Mouse (Mus musculus) splenic B cell, adult 2 months (primary cell): ENCODE measurements around the gene Gsk3a.
A peak's percentile ranks its signal among the peaks of the same experiment; 100 is the strongest.

ENCODE experiments used
- DNase-seq: peaks from one replicate; pipeline ENCODE4 v3.0.0-alpha.2; 2011; ENCODE audit warnings: low read depth, low spot score
- H3K27me3 ChIP-seq: 2 replicates; pipeline ENCODE4 v1.6.1; 2012; ENCODE audit warnings: mild to moderate bottlenecking, low read length, moderate library complexity, mixed read lengths; ENCODE audit not compliant: control insufficient read depth, poor library complexity, insufficient read depth, severe bottlenecking
- H3K36me3 ChIP-seq: 2 replicates; pipeline ENCODE4 v1.6.1; 2012; ENCODE audit warnings: mild to moderate bottlenecking, low read length, moderate library complexity, mixed read lengths; ENCODE audit not compliant: control insufficient read depth, poor library complexity, insufficient read depth, severe bottlenecking

Gene Gsk3a

GRCm38 (mm10) chr7:25178787-25179605, 58.7 kb downstream of the Gsk3a start:
- Histone ChIP-seq H3K36me3 (no peaks in the 10 kb centered on the region), H3K27me3 (no peaks in the 10 kb centered on the region)
- DNase-seq: peak; percentile 7

GRCm38 (mm10) chr7:25178317-25178716, 59.3 kb downstream of the Gsk3a start:
- no peaks in the 10 kb centered on the region for H3K36me3 ChIP-seq
- H3K27me3 ChIP-seq: no peaks in the 10 kb centered on the region
- DNase-seq: peak; percentile 13
